Mouse (Mus musculus) kidney, postnatal 4 days (tissue): ENCODE results near the gene Wtap.
"Not testable (repeated sequence)": the region's sequence is repeated elsewhere in the genome, so short reads cannot be mapped to it uniquely, and the experiment has no call there.

ENCODE experiments used
- DNase-seq, 2 experiments: peaks; one replicate each; pipeline ENCODE4 v3.0.0; 2021; ENCODE audit warnings: mixed read lengths in 2 of 2

The Wtap gene

GRCm38 (mm10) chr17:12960331-12960873 lies 33.6 kb downstream of the Wtap start, which contains the start of gene Acat2:
TSS of gene Acat2 (minus strand) at chr17:12960747.
- peak; percentile 96 to 97 for DNase-seq

DNA sequence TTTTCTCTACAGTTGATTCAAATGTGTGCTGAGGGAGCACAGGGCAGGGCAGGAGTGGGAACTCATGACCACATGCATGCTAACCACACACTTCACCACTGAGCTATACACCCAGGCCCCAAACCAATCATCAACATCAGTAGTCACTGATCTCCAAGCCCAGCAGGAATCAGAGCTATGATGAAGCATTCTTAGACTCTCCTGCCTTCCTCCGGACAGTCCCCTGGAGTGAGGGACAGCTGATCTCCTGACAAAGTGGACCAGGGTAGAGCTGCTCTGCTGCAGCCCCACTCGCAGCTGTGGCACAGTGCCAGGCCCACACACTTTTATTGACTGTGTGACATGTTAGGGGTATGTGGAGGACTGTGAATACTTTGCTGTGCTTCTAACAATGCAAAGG lies 34.6 kb downstream of the Wtap start:
- not testable (repeated sequence) for DNase-seq

- DNase-seq: no peak
Observed at GRCm38 (mm10) chr17:12956664-12957063, 37.3 kb downstream of the Wtap start.

- DNase-seq: no peak
Observed at GRCm38 (mm10) chr17:12949669-12950068, 44.3 kb downstream of the Wtap start.

DNA sequence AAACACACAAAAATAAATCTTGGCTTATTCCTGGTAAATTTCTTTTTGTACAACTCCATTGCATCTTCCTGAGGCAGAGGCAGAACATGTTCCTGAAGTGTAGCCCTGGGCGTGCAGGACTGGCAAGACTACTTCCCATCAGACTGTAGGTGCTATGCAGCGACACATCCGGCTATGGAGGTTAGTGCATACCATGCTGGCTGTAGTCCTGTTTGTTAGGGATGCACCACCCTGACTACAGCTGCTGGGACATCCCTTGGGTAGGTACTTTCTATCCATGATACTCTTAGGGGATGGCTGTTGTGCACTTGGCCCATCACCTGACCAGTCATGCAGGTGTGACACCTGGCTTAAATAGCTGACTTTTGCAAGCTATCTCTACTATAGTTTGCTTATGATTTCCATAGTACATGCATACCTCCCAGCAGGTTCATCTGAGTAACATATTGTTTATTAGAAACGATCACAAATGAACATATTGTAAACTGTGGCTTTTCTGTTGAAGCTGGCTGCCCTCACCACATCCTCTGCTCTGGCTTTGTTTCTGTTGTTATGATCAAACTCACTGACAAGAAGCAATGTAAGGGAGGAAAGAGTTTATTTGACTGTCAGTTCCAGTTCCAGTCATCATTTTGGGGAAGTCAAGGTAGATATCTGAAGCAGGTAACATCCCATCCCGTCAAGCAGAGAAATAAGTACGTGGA lies 51.4 kb downstream of the Wtap start:
- DNase-seq: no peak

DNA sequence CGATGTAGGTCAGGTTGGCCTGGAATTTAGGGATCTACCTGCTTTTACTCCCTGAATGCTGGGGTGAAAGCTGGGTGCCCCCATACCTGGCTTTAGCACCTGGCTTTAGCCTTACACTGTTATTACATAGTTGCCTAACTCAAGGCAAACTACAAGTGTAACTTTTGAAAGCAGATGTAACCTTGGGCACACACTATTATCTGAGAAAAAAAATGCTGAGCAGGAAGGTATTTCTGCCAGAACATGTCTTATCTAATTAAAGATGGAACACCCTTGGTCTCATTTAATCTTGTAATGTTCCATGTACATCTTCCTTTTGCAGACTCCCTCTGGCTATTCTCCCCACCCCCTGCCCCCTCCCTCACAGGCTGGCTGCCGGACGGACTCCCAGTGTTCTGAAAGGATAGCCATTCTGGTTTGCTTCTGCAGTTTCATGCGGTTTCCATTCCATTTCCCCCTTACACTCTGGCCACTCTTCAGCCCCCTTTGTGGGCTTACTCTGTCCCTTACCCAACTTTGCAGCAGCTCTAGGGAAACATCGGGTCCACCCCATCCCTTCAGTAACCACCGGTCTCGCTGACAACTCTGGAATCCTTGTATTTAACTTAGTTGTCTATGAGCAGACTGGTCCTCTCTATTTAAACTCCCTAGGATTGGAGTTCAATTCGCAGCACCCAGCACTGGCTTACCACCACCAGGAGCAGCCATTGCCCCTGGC lies 52.3 kb downstream of the Wtap start:
- DNase-seq: no peak

DNA sequence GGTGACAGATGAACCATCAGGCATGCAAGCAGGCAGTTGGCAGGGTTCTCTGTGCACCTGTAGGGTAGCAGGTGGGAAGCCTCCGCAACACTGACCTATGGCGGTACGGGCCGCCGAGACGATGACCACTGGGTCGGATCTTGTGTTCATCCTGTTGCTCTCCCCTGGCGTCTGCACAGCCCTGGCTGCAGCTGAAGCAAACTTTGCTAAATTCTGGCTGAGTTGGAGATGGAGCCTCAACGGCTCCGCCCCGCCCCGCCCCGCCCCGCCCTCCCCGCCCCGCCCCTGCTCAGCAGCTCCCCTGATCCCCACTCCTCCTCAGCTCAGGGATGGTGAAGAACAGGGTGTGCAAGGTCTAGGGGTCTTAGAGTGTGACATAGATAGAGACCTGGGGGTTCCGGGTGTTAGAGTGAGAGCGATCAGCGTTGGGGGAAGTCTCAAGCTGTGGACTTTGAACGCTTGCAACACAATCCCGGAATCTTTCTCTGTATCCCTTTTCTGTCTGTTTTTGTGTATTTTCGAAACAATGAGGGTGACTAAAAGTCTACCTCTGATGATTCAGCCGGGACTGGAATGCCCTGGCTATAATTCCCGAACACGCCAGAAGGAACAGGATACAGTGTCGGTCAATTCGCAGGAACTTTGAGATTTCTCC lies 53.7 kb downstream of the Wtap start, which contains the start of gene Acat3:
Gene Acat3, minus strand, starts transcription at position 450 of the 655 bp plus-strand sequence.
- DNase-seq: peak; percentile 23 to 37

DNA sequence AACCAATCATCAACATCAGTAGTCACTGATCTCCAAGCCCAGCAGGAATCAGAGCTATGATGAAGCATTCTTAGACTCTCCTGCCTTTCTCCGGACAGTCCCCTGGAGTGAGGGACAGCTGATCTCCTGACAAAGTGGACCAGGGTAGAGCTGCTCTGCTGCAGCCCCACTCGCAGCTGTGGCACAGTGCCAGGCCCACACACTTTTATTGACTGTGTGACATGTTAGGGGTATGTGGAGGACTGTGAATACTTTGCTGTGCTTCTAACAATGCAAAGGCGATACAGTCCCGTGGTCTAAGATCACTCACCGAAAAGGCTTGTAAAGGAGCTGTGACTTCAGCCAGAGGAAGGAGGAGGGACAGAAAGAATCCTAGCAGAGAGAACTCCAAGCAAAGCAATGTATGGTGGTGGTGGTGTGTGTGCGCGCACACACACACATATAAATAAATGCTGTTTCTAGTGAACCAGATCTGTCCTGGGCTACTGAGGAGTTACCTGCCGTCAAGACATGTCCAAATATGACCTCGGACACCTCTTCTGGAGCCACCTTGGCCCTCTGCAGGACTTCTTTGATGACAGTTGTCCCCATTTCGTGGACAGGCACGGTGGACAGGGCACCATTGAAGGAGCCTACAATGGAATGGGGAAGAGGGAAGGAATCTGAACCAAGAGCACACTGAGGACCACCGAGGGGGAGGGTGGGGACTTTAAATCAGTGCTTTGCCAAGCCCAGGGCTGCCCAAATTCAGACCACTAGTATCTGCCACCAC lies 54.4 kb downstream of the Wtap start:
- not testable (repeated sequence) for DNase-seq

- DNase-seq: no peak
Observed at GRCm38 (mm10) chr17:12938077-12938476, 55.9 kb downstream of the Wtap start.

- no peak for DNase-seq
Observed at GRCm38 (mm10) chr17:12937412-12937970, 56.5 kb downstream of the Wtap start.

DNA sequence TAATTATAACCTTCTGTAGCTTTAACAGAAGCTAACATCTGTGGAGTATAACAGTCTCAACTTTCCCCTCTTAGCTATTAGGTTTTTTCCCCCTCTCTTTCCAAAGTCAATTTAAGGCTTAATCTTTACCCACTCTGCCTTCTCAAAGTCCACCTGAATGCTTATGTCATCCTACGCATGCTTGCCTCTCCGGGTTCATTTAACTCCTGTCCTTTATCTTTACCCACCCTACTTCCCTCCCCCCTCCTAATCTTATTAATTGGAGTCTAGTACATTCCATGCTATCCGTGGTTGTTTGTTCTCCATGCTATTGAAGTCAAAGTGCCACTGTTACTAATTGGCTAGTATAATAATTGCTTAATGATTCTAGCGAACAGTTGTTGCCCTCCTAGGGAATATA lies 58.2 kb downstream of the Wtap start:
- DNase-seq: no peak

- peak in 1 of 2 experiments; percentile 32 for DNase-seq
Observed at GRCm38 (mm10) chr17:12931576-12931975, 62.4 kb downstream of the Wtap start.

- no peak for DNase-seq
Observed at GRCm38 (mm10) chr17:12925703-12926180, 68.2 kb downstream of the Wtap start.

DNA sequence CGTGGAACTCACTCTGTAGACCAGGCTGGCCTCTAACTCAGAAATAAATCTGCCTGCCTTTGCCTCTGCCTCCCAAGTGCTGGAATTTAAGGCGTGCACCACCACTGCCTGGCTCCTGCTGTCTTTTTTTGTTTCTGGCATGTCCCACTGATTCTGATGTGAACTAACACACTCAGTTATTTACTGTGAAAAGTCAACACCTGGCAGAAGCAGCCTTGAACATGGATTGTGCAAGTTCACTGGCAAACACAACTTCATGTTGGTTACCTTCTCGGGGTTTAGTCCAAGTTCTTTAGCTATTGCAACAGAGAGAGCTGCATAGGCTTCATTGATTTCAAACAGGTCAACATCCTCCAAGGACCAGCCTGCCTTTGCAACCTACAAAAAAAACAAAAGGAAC lies 69.0 kb downstream of the Wtap start:
- DNase-seq: no peak

- DNase-seq: no peak
Observed at GRCm38 (mm10) chr17:12921073-12921472, 72.9 kb downstream of the Wtap start.
